Mouse (Mus musculus) liver, postnatal 0 days (tissue): ENCODE data around the gene Krt17.

Source experiments
- CTCF ChIP-seq: sonication (generic); IDR thresholded peaks from 2 replicates; pipeline ENCODE4 v1.5.1; 2016; ENCODE audit warnings: antibody characterized with exemption, low read depth
- EP300 ChIP-seq: IDR thresholded peaks from 2 replicates; pipeline ENCODE4 v1.6.1; 2016; ENCODE audit warnings: antibody characterized with exemption, low read depth, mild to moderate bottlenecking

DNA sequence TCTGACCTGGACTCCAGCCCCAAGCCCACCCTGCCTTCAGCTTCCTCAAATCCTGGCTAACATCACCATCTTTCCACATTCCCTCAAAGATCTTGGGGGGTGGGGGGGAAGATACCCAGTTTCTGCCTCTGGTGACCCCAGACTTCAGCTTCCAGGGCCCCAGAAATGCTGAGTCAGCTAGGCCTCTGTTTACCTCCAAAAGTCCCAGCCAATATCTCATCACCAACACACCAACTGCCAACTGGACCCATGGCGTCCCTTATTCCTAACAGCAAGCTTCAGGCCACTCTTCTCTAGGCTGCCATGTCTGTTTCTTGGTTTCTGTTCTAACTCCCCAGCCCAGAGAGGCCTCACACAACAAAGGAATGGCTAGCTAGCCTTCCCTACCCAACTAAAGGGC is 11.0 kb upstream of the Krt17 start:
- TF ChIP-seq CTCF, result no peak
- no peak for TF ChIP-seq EP300
